Mouse (Mus musculus) lung, postnatal 14 days (tissue): ENCODE measurements around the gene Ak7.

Experiments used
- DNase-seq: peaks from one replicate; pipeline ENCODE4 v3.0.0; 2021

Ak7 gene

GRCm38 (mm10) chr12:105730851-105731460, 25.2 kb downstream of the Ak7 start:
- no peak for DNase-seq

GRCm38 (mm10) chr12:105733370-105734159, 27.8 kb downstream of the Ak7 start:
- no peak for DNase-seq

DNA sequence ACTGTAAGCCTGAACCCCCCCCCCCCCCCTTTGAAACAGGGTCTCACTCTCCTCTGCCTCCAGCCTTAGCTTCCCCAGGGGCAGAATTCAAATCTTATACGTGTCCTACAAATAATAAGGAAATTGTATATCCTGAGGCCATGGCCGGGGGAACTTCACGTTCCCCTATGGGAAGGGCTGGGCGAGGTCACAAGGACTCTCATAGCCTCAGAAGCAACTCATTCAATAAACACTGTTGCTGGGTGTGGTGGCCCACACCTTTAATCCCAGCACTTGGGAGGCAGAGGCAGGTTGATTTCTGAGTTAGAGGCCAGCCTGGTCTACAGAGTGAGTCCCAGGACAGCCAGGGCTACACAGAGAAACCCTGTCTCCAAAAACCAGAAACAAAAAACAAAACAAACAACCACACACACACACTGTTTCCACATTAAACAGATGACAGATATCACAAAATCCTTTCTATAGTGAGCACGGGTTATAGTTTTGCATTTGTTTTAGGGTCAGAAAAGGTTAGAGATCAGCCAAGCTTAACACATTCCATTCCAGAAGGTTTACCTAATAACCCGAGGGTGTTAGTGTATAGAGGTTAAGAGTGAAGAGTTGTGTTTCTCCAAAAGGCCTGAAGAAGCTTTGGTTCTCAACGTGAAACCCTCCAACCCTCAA, 29.6 kb downstream of the Ak7 start:
- no peak for DNase-seq

DNA sequence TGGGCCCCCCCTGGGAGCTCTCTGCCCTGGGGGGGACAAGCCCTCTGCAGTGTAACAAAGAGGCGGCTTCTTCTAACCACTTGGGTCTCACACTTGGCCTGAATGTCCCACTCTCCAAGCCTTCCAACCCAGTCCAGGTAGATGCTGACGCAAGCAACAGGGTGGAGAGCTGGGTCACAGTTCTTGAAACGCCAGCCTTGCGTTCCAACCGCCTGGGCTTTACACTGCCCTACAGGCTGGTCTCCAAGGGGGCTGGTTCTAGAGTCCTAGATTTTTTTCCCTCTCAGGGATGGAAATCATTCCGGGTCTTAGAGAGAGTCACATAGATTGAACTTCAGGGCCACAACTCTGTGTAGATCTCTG, 30.1 kb downstream of the Ak7 start:
- DNase-seq: no peak

DNA sequence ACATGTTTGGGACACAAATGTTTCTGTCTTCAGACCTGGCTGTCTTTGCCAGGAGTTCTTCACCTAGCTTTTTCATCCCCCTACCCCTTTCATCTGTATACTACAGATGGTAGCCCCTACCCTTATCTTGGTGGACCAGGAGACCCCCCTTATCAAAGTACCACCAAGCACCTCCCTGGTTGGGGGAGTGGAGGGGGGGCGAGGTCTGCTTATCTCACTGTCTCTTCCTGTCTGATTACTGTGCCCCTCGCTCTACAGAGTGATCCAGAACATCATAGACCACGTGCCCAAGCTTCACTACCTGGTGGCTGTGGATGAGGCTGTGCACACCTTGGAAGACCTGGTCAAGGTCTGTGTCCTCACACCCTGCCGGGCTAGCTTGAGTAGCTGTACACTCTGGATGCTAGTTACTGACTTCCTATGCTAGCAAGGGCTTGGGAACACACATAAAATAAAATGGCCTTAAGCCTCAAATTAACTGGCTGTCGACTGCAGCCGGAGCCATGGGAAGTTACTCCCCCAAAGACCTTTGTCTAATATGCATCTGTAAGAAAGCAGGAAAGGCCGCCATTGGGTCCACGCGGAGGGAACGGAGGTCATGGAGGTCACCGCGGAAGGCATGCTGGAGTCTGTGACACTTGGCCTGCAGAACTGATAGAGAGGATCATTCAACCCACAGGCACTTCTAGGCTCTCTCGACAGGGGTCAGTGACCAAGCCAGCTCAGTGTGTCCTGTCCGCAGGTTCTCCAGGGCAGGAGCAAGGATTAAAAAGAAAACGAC, 32.7 kb downstream of the Ak7 start:
- DNase-seq: no peak

- DNase-seq: no peak
Measured at GRCm38 (mm10) chr12:105739656-105740055, 33.9 kb downstream of the Ak7 start.

GRCm38 (mm10) chr12:105748114-105748513, 42.3 kb downstream of the Ak7 start:
- DNase-seq: no peak

DNA sequence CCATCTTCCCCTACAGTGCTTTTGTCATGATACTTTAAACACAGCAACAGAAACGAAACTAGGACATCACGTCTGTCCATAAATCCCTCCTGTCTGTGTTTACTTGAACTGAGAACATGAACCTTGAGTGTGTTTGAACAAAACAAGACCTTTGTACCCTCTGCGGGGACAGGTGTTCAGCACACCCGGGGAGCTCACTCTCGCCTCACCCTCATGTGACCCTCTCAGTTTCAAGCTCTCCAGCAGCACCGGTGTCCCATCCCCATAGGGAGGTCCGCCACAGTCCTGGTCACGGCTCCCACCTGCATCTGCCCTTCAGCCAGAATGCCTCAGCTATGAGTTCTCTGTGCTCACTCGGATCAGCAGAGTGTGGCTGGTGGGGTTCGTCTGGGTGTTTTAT, 48.0 kb downstream of the Ak7 start:
- DNase-seq: no peak

- no peak for DNase-seq
Measured at GRCm38 (mm10) chr12:105757816-105758497, 52.2 kb downstream of the Ak7 start.

DNA sequence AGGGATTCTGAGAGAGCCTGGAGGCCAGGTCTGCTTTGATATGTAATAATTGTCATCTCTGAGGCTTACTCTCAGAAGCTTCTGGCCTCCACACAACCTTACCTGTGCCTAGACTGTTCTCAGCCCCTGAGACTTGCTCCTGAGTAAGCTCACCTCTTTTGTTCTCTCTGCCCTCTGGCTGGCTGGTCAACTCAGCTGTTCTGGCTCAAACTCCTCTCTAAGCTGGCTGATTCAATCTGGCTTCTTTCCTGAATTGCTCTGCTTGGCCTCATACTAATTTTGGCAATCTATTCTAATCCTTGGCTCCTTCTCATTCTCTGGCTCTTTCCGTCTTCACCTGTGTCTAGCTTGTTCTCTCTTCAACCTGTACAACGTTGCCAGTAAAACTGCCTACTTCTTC, 53.1 kb downstream of the Ak7 start:
- no peak for DNase-seq

DNA sequence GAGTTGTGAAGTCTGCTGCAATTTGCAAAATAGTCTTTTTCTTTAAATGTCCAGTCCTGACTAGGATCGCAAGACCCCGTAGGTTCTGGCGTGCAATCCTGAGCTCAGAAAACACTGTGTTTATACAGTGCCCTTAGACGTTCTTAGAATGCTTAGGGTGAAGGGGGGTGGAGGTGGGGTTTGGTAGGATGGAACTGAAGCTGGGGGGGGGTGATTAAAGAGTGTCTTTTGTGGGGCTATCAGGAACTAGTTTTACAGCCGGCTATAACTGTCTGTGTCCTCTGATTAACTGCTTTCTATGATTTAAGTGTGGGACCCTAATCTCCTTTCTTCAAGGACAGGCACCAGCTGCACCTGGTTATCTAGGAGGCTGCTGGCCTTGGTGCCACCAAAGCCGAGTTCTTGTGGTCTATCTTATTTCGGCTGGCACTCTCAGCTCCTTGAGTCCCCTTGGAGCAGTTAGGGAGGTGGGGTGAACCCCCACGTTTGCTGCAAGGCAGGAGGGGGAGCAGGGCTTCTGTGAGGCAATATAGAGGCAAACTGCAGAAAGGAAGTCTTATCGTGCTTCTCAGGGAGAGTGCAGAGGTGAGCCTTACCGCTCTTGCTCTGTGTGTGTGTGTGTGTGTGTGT, 54.2 kb downstream of the Ak7 start:
- no peak for DNase-seq

GRCm38 (mm10) chr12:105761171-105761570, 55.4 kb downstream of the Ak7 start:
- DNase-seq: no peak

- no peak for DNase-seq
Measured at GRCm38 (mm10) chr12:105761629-105762028, 55.9 kb downstream of the Ak7 start.

DNA sequence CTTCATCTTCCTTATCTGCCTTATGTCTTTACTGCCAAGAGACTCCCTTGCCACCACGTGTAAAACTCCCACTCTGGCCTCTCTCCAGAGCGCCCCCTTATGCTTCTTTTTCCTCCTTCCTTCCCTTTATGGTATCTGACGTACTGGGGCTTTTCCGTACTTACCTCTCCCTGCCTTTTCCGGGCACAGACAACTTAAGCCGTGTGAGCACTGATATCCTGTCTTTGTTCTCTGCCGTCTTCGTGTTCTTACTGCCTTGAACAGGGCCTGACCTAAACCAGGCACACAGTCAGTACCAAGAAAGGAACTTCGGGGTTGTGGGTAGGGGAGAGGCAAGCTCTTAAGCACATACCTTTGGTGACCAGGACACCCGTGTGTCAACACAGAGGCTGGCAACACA, 63.9 kb downstream of the Ak7 start:
- DNase-seq: no peak

- peak; percentile 8 for DNase-seq
Measured at GRCm38 (mm10) chr12:105774871-105775270, 69.1 kb downstream of the Ak7 start.

GRCm38 (mm10) chr12:105777651-105778050, 71.9 kb downstream of the Ak7 start:
- no peak for DNase-seq

GRCm38 (mm10) chr12:105784196-105784999, 78.6 kb downstream of the Ak7 start, which contains the start of gene Papola:
Gene Papola (plus strand): TSS chr12:105784694.
- peak; percentile 87 for DNase-seq

GRCm38 (mm10) chr12:105785000-105785774, 79.4 kb downstream of the Ak7 start:
- peak; percentile 77 for DNase-seq

DNA sequence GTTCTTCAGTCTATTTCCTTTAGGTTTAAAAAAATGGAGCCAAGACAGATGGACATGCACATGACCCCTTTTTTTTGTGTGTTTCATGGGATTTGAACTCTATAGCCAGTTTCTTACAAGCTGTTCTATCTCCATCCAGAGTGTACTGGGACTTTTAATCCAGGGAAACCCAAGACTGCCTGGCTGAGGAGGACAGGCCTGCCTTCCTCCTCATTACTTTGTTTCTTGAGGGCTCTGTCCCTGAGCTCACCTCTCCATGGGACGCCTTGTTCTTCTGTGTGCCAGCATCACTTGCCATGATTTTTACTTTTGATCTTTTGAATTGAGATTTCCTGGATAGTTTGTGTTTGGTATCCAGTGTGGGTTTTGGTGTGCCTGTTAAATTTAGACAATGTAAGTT, 80.3 kb downstream of the Ak7 start:
- DNase-seq: no peak

GRCm38 (mm10) chr12:105787626-105788025, 81.8 kb downstream of the Ak7 start:
- DNase-seq: no peak
